Mouse (Mus musculus) heart, embryonic 16.5 days (tissue): ENCODE results near the gene Evx2. TPM values are rescaled to one million over a fixed set of nuclear protein-coding genes. Genes with fewer than 3 reads are reported as not detected.

Source experiments
- microRNA-seq: library from miRNA; unstranded; fragments of <30 nt; microRNA quantifications from one replicate; pipeline ENCODE4, GENCODE M21; 2017
- polyA plus RNA-seq: library from polyadenylated mRNA; unstranded; fragments of >200 nt; fragmentation: Nextera tagmentation; extraction: Ambion mirVana; gene quantifications from 2 replicates; pipeline ENCODE4 v1.2.1, GENCODE M21; 2015

Evx2 gene
- polyA plus RNA-seq, 1 experiment from 2014 or later: not detected

Small RNAs within 50 kb of the gene (microRNA-seq; reads per million reads assigned to microRNA genes)
- gene Gm44463: not detected

Other genes with a start within 250 kb of the Evx2 start
- 15.2 and 17.1 TPM in 2 replicates for gene Lnpk, start 80.1 kb downstream of the Evx2 start, polyA plus RNA-seq
- gene Hoxd13, start 8.8 kb upstream of the Evx2 start, polyA plus RNA-seq: not detected in 2 replicates
- gene Hoxd12, start 15.5 kb upstream of the Evx2 start, polyA plus RNA-seq: not detected in 2 replicates
- gene Hoxd11, start 20.0 kb upstream of the Evx2 start, polyA plus RNA-seq: not detected in 2 replicates
- not detected in 2 replicates for gene Hoxd10, start 32.4 kb upstream of the Evx2 start, polyA plus RNA-seq
- gene Hoxd9, start 38.2 kb upstream of the Evx2 start, polyA plus RNA-seq: 0.11 and 0.21 TPM in 2 replicates
- gene Hoxd8, start 45.1 kb upstream of the Evx2 start, polyA plus RNA-seq: 0.26 and 0.42 TPM in 2 replicates
- 0.44 and 0.66 TPM in 2 replicates for gene Hoxd3, start 52.4 kb upstream of the Evx2 start, polyA plus RNA-seq
- 0.18 TPM in 1 of 2 replicates, not detected in the other for gene Hoxd4, start 52.4 kb upstream of the Evx2 start, polyA plus RNA-seq
- not detected in 2 replicates for gene Gm28230, start 67.2 kb upstream of the Evx2 start, polyA plus RNA-seq
- gene Hoxd1, start 103.4 kb upstream of the Evx2 start, polyA plus RNA-seq: not detected in 2 replicates
- gene Mtx2, start 166.2 kb upstream of the Evx2 start, polyA plus RNA-seq: 147 and 154 TPM in 2 replicates